Mouse (Mus musculus) ES-Bruce4 (cell line): ENCODE measurements around the gene Samd13.

Experiments
- CTCF ChIP-seq: IDR thresholded peaks from one replicate; pipeline ENCODE4 v1.8.1; 2011; ENCODE audit warnings: low read depth, low read length
- POLR2A ChIP-seq: IDR thresholded peaks from one replicate; pipeline ENCODE4 v1.8.1; 2011; ENCODE audit warnings: low read length; ENCODE audit not compliant: insufficient read depth

- TF ChIP-seq POLR2A (no peak), CTCF (no peak)
These were observed 18.7 kb upstream of the Samd13 start for GRCm38 (mm10) chr3:146704099-146704498.
